8 mouse cellular contexts compared by ENCODE assay signal in genomic region chr8:122617947-122618546, GRCm38 (mm10). TPM values are rescaled to one million over a fixed set of nuclear protein-coding genes. Genes with fewer than 3 reads are reported as not detected.
DNase-seq lines count a peak whose midpoint lies in the region; ATAC-seq and TF ChIP-seq lines count a peak whose summit lies in the region.

No protein-coding gene starts in this region.

- WGBS in kidney, postnatal 0 days: 39% methylated on average over 5 of the region's 7 CpGs
- 48% methylated on average over 5 of the region's 7 CpGs for WGBS in liver, embryonic 13.5 days (ENCODE audit: insufficient replicate concordance)

- no peak for TF ChIP-seq POLR2A in testis, adult 2 months (IDR thresholded peaks at IDR 0.05; ENCODE audit: control insufficient read depth, low read depth, low read length)

- H3K36me3 ChIP-seq in kidney, postnatal 0 days (ENCODE audit: insufficient read depth, low read length): 0 out of 2 replicates have a peak, but pooled peaks cover 3% of the 10 kb centered on the region
- peaks cover 8% of the 10 kb centered on the region; the same call in 1 of the 2 replicates for H3K36me3 ChIP-seq in liver, embryonic 13.5 days
- H3K36me3 ChIP-seq in testis, adult 2 months (ENCODE audit: control insufficient read depth, insufficient read depth, low read length): no peaks in the 10 kb centered on the region

- peak; percentile 71 for ATAC-seq in granulocyte monocyte progenitor cell, adult 5-6 weeks (replicated peaks; ENCODE audit: poor library complexity, severe bottlenecking)
- ATAC-seq in kidney, postnatal 0 days (replicated peaks; ENCODE audit: low FRiP score, low read depth): no peak; the same call in 1 of the 2 replicates
- ATAC-seq in liver, embryonic 13.5 days (ENCODE audit: low read depth): peak; percentile 9; the same call in 1 of the 2 replicates

- peak; percentile 67 for DNase-seq in A20 (ENCODE audit: low read depth, low spot score)
- peak; percentile 66 for DNase-seq in adrenal gland, adult 8-10 months
- DNase-seq in embryo, embryonic 11 days: peak; percentile 84
- peak; percentile 90 for DNase-seq in kidney, postnatal 0 days (ENCODE audit: low spot score)
- DNase-seq in liver, embryonic 13.5 days: peak; percentile 60
- peak; percentile 80 for DNase-seq in neural tube, embryonic 10.5 days (ENCODE audit: extremely low spot score, low spot score)

- H3K27ac ChIP-seq in kidney, postnatal 0 days: no peak overlapping the region
- peak overlapping the region; percentile 91 for H3K27ac ChIP-seq in liver, embryonic 13.5 days
- no peak overlapping the region for H3K27ac ChIP-seq in testis, adult 2 months (ENCODE audit: control insufficient read depth, insufficient read depth, low read depth, low read length)

- H3K4me1 ChIP-seq in kidney, postnatal 0 days (replicated peaks; ENCODE audit: insufficient read depth, low read length): peaks cover 13% of the 10 kb centered on the region
- peaks cover 31% of the 10 kb centered on the region for H3K4me1 ChIP-seq in liver, embryonic 13.5 days (replicated peaks)
- H3K4me1 ChIP-seq in testis, adult 2 months (ENCODE audit: control insufficient read depth, insufficient read depth, low read length): no peaks in the 10 kb centered on the region

- no peaks in the 10 kb centered on the region for H3K9me3 ChIP-seq in kidney, postnatal 0 days (replicated peaks; ENCODE audit: low read length)
- no peaks in the 10 kb centered on the region for H3K9me3 ChIP-seq in liver, embryonic 13.5 days (replicated peaks)

- no peaks in the 10 kb centered on the region for H3K27me3 ChIP-seq in kidney, postnatal 0 days (ENCODE audit: insufficient read depth, low read length)
- no peaks in the 10 kb centered on the region for H3K27me3 ChIP-seq in liver, embryonic 13.5 days
- no peaks in the 10 kb centered on the region for H3K27me3 ChIP-seq in testis, adult 2 months (ENCODE audit: control insufficient read depth, insufficient read depth, low read length)

- H3K4me2 ChIP-seq in kidney, postnatal 0 days (ENCODE audit: low read length): no peak overlapping the region
- H3K4me2 ChIP-seq in liver, embryonic 13.5 days: peak overlapping the region; percentile 51

- H3K4me3 ChIP-seq in kidney, postnatal 0 days (replicated peaks; ENCODE audit: low read depth, low read length): no peak overlapping the region
- peak overlapping the region; percentile 3; the same call in 1 of the 2 replicates for H3K4me3 ChIP-seq in liver, embryonic 13.5 days (replicated peaks)
- H3K4me3 ChIP-seq in testis, adult 2 months (ENCODE audit: control insufficient read depth, low read depth, low read length): no peak overlapping the region

- H3K9ac ChIP-seq in kidney, postnatal 0 days (ENCODE audit: low read depth, low read length): no peak overlapping the region
- peak overlapping the region; percentile 61 for H3K9ac ChIP-seq in liver, embryonic 13.5 days

- peak; percentile 71 for TF ChIP-seq CTCF in kidney, postnatal 0 days (IDR thresholded peaks at IDR 0.05; ENCODE audit: low read depth)
- peak; percentile 29; the same call in 1 of the 2 replicates for TF ChIP-seq CTCF in testis, adult 2 months (IDR thresholded peaks at IDR 0.05; ENCODE audit: control insufficient read depth, insufficient read depth, insufficient replicate concordance, low read depth, low read length)

RNA-seq across cellular contexts. Expression of gene Pabpn1l, which starts 4.5 kb away (rescaled TPM):
- total RNA-seq in adrenal gland, adult 8-10 months (2022): not detected
- not detected in 2 replicates for total RNA-seq in granulocyte monocyte progenitor cell, adult 5-6 weeks (2014; fragmentation: Nextera tagmentation)
- not detected in 2 replicates for total RNA-seq in granulocyte monocyte progenitor cell, adult 5-6 weeks (2017)
- 0.15 and 0.22 TPM in 2 replicates for polyA plus RNA-seq in kidney, postnatal 0 days (2015; fragmentation: Nextera tagmentation; extraction: Ambion mirVana)
- polyA plus RNA-seq in liver, embryonic 13.5 days (2015; fragmentation: Nextera tagmentation; extraction: Ambion mirVana): not detected in 2 replicates
- not detected in 2 replicates for polyA plus RNA-seq in testis, adult 2 months (2012; rRNA removed)

RNA-seq across cellular contexts. Expression of gene Trappc2l, which starts 6.6 kb away (rescaled TPM):
- total RNA-seq in adrenal gland, adult 8-10 months (2022): 10 to 100 TPM; 61.7 to 64.9 (median 62.9) TPM
- 41.0 and 55.7 TPM in 2 replicates for total RNA-seq in granulocyte monocyte progenitor cell, adult 5-6 weeks (2014; fragmentation: Nextera tagmentation)
- 16.1 and 21.7 TPM in 2 replicates for total RNA-seq in granulocyte monocyte progenitor cell, adult 5-6 weeks (2017)
- 64.5 and 73.3 TPM in 2 replicates for polyA plus RNA-seq in kidney, postnatal 0 days (2015; fragmentation: Nextera tagmentation; extraction: Ambion mirVana)
- polyA plus RNA-seq in liver, embryonic 13.5 days (2015; fragmentation: Nextera tagmentation; extraction: Ambion mirVana): 23.2 and 26.7 TPM in 2 replicates
- polyA plus RNA-seq in testis, adult 2 months (2012; rRNA removed): 100 and 102 TPM in 2 replicates

RNA-seq across cellular contexts. Expression of gene Galns, which starts 6.8 kb away (rescaled TPM):
- total RNA-seq in adrenal gland, adult 8-10 months (2022): 10 to 100 TPM in 2 of 4 experiments, 1 to 10 TPM in 2; 6.4 to 11.6 (median 9.1) TPM
- 39.0 and 46.3 TPM in 2 replicates for total RNA-seq in granulocyte monocyte progenitor cell, adult 5-6 weeks (2014; fragmentation: Nextera tagmentation)
- 36.1 and 46.6 TPM in 2 replicates for total RNA-seq in granulocyte monocyte progenitor cell, adult 5-6 weeks (2017)
- polyA plus RNA-seq in kidney, postnatal 0 days (2015; fragmentation: Nextera tagmentation; extraction: Ambion mirVana): 19.4 and 23.3 TPM in 2 replicates
- 4.0 and 4.4 TPM in 2 replicates for polyA plus RNA-seq in liver, embryonic 13.5 days (2015; fragmentation: Nextera tagmentation; extraction: Ambion mirVana)
- polyA plus RNA-seq in testis, adult 2 months (2012; rRNA removed): 5.9 TPM in 2 replicates

RNA-seq across cellular contexts. Expression of gene Aprt, which starts 41.3 kb away (rescaled TPM):
- total RNA-seq in adrenal gland, adult 8-10 months (2022): 100 to 1,000 TPM in 3 of 4 experiments, 10 to 100 TPM in 1; 83.4 to 110 (median 106) TPM
- total RNA-seq in granulocyte monocyte progenitor cell, adult 5-6 weeks (2014; fragmentation: Nextera tagmentation): 276 and 290 TPM in 2 replicates
- total RNA-seq in granulocyte monocyte progenitor cell, adult 5-6 weeks (2017): 139 and 228 TPM in 2 replicates
- polyA plus RNA-seq in kidney, postnatal 0 days (2015; fragmentation: Nextera tagmentation; extraction: Ambion mirVana): 354 and 392 TPM in 2 replicates
- 198 and 218 TPM in 2 replicates for polyA plus RNA-seq in liver, embryonic 13.5 days (2015; fragmentation: Nextera tagmentation; extraction: Ambion mirVana)
- 267 and 294 TPM in 2 replicates for polyA plus RNA-seq in testis, adult 2 months (2012; rRNA removed)

RNA-seq across cellular contexts. Expression of gene Cdt1, which starts 50.2 kb away (rescaled TPM):
- 1 to 10 TPM; 4.8 to 9.9 (median 8.2) TPM for total RNA-seq in adrenal gland, adult 8-10 months (2022)
- 76.0 and 153 TPM in 2 replicates for total RNA-seq in granulocyte monocyte progenitor cell, adult 5-6 weeks (2014; fragmentation: Nextera tagmentation)
- 38.6 and 38.8 TPM in 2 replicates for total RNA-seq in granulocyte monocyte progenitor cell, adult 5-6 weeks (2017)
- 21.2 and 24.7 TPM in 2 replicates for polyA plus RNA-seq in kidney, postnatal 0 days (2015; fragmentation: Nextera tagmentation; extraction: Ambion mirVana)
- 60.6 and 64.3 TPM in 2 replicates for polyA plus RNA-seq in liver, embryonic 13.5 days (2015; fragmentation: Nextera tagmentation; extraction: Ambion mirVana)
- polyA plus RNA-seq in testis, adult 2 months (2012; rRNA removed): 4.5 and 5.0 TPM in 2 replicates
